Mouse (Mus musculus) adrenal gland, adult 18-20 months (tissue): ENCODE measurements around the gene Taldo1. TPM values are rescaled to one million over a fixed set of nuclear protein-coding genes. Genes with fewer than 3 reads are reported as not detected.
A peak's percentile ranks its signal among the peaks of the same experiment; 100 is the strongest.
"Not testable (repeated sequence)": the region's sequence is repeated elsewhere in the genome, so short reads cannot be mapped to it uniquely, and the experiment has no call there.

Experiments used
- DNase-seq, 2 experiments: peaks; one replicate each; pipeline ENCODE4 v3.0.0; 2021 to 2022; ENCODE audit warnings: low spot score in 2 of 2
- total RNA-seq, 2 experiments: library from RNA; stranded (reverse); gene quantifications; 1 replicate in 1 of 2; 2 replicates in 1 of 2; pipeline ENCODE4 v1.2.3; 2021

Gene Taldo1
- total RNA-seq, 2 experiments from 2014 or later: 677 to 814 TPM

DNA sequence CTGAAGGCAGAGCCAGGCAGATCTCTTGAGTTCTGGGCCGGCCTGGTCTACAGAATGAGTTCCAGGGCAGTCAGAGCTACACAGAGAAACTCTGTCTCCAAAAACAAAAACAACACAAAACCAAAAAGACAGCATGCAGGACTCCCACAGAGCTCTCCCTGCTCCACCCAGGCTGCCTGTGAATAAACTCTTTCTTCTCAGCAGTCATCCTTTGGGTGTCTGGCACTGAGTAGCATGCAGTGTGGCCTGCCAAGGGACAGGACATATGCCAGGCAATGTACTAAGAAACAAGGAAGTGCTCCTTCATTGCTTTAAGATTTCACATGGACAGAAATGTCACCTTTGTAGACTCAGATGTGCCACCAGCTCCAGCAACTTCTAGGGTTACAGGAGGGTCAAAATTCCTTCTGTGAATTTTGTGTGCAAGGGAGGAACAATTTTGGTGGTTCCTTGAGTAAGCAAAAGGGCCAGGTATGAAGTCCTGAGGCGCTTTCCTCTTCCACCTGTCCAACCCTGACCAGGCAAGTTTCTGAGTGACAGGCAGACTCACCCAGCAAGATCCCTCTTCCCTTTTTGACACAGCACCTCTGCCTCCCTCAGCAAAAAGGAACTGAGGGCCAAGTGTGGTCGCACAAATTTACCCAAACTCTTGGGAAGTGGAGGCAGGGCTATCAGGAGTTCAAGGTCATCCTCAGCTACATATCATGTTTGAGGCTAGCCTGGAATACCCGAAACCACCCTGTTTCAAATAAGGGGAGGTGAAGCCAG, 10.7 kb upstream of the Taldo1 start:
- DNase-seq: no peak

DNA sequence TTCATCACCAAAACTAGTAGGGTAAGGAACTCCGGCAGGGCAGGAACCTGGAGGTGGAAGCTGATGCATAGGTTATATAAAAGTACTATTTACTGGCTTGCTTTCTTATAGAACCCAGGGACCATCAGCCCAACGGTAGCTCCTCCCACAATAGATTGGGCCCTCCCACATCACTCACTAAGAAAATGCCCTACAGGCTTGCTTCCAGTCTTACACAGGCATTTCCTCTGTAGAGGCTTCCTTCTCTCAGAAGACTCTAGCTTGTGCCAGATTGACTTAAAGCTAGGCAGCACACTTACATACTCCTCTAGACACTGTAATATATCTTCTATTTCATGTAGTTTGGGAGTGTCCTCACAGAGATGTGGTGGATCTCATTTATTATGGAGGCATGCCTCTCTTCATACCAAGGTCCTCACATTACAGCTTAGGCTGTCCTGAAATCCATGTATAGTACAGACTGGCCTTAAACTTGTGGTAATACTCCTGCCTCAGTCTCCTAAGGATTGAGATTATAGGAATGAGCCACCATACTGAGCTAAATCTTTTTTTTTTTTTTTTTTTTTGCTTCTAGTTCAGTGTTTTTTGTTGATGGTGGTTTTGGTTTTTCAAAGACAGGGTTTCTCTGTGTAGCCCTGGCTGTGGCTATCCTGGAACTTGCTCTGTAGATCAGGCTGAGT, 4.1 kb upstream of the Taldo1 start:
- DNase-seq: no peak

DNA sequence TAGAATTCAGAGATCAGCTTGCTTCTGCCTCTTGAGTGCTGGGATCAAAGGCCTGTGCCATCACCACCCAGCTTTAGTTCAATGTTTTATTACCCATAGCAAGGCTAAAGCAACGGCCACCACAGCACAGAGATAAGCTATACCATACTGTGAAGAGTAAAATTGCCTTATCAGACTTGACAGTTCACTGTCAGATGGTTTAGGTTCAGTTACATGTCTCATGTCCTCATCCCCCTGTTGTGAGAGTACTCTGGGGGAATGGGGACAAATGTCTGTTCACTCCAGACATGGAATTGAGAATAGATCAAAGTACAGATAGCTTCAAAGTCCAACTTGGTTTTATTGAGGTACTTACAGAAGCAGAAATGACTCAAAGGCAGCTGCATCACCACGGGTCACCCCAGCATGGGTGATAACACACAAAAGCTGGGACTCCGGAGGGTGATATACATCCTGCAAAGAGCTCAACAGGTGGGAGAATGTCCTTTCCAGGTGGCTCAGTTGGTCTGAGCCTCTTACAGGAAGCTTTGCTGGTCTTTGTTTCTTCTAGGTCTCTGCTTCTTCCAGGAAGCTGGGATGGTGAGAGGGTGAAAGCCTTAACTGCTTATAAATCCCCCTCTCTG, 3.4 kb upstream of the Taldo1 start:
- DNase-seq: no peak

DNA sequence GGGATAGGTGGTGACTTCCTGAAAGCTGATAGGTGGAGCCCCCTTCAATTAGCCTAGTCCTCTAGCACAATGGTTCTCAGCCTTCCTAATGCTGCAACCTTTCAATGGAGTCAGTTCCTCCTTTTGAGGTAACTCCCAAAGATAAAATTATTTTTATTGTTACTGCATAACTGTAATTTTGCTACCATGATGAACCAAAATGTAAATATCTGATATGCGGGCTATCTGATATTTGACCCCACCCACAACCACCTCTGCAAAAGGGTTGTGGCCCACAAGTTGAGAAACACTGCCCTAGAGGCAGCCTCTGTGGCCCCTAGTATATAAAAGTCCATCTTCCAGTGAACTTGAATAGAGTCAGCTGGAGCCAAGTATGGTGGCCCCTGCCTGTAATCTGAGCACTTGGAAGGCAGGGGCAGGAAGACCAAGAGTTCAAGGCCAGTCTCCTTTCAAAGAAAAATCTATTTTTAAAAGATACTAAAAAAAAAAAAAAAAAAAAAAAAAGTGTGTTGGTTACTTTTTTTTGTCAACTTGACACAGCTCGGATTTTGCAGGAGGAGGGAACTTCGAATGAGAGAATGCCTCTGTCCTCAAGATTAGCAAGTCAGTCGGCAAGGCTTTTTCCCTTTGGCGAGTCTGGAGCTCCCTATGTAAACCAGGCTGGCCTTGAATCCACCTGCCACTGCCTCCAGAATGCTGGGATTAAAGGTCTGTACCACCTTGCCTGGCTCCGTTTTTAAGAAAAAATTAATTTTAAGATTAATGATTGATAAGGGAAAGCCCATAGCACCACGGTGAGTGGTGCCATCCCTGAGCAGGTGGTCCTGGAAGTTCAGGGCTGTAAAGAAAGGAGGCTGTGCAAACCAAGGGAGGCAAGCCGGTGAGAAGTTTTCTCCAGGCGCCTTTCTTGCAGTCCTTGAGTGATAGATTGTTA, 1.4 kb upstream of the Taldo1 start:
- no peak for DNase-seq

DNA sequence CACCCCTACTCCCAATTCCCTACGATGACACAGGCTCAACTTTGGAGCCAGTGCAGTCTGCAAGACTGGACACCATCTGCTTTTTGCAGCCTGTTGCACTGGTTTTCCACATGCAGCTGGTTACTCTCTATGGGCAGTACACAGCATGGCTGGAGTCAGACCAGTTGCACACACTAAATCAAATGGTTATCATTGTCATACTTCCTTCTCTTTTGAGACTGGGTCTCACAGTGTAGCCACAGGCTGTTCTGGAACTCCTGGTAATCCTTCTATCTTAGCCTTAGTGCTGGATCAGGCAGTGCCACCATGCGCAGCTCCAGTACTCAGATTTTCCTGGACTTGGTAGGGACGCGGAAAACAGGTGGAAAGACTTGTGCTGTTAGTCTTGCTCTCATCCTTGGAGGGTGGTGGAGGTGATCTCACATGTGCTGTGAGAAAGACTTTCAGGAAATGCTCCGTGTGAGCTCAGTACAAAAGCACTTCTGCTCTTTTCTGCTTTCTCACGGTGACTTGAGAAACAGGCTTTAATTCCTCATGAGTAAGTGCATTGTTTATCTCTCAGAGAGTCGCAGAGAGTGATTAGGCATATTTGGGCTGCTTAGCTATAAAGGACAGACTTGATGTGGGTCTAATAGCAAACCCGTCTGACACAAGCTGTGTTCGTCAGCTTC, 688 bp downstream of the Taldo1 start:
- peak in 1 of 2 experiments; percentile 29 for DNase-seq

DNA sequence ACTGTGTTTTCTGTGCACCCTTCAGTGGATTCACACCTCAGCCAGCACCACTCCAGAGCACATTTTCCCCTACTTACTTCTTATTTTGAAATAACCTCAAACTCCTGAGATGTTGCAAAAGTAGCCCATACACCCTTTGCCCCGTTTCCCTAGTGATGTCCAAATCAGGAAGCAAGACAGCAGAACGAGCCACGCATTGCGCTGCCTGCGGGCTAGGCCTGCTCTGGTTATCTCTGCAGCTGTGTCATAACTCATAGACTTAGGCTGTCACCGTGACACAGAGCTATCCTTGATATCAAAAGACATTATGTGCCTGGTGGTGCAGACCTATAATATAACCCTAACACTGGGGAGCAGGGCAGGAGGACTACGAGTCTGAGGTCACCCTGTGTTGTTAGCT, 2.2 kb downstream of the Taldo1 start:
- DNase-seq: peak in 1 of 2 experiments; percentile 44

DNA sequence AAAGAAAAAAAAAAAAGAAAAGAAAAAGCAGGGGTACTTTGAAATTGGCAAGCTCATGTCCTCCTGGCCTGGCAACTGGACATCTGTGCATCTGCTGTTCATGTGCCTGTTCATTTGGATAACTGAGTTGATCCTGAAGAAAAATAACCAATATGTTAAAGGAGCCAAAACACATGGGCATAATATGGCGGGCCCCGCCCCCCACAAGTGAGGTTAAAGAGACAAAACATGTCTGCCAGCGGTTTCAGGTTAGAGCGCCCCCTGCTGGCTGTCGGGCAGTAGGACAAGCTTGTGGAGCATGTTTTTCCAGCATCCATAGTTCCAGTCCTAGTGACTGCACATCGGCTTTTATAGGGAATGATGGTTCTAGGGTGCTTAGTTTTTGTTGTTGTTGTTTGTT, 2.8 kb downstream of the Taldo1 start:
- DNase-seq: peak; percentile 67 to 73

DNA sequence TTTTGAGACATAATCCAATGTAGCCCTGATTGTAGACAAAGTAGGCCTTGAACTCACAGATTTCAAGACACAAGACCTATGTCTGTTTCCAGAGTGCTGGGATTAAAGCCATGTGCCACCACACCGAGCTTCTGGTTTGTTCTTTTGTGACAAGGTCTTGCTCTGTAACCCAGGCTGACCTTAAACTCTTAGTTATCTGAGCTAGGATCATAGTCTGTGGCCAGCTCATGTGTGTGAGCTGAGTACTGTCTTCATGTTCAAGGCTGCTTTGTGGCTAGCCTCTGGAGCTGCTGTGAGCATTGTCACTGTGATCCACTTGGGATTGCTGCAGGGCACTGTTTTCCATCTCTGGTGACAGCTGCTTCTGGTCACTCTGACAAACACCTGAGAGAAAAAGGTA, 3.3 kb downstream of the Taldo1 start:
- DNase-seq: no peak

DNA sequence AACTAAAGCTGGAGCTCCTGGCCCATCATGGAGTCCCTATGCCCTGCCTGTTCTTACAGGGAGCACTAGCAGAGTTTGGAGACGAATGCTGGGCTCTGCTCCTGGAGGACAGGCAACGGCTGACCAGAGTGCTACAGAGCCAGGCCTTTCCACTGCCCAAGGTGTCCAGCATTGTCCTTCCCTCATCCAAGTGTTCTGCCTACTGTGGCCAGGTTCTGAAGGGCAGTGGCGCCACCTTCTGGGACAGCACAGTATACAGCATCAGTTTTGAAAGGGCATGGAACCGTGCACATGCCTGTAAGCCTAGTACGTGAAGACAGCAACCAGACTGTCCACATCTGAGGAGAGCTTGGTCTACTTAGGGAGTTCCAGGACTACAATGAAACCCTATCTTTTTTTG, 11.3 kb downstream of the Taldo1 start:
- DNase-seq: peak; percentile 57 to 67

DNA sequence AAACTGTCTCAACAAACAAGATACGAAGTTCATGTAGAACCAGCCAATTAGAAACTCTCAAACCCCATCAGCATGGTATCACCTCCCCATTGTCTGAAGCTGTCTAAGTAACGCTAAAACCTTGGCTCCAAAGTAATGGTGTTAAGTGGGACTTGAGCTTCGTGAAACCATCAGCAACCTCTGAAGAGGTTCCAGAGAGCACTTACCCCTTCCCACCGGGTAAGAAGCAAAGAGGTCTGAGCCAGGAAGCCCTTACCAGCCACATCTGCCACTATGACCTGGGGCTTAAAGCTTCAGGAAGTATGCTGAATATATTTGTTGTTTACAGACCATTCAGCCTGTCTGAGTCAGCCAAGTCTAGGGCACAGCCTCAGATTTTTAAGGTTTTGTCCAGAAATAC, 13.5 kb downstream of the Taldo1 start:
- no peak for DNase-seq

DNA sequence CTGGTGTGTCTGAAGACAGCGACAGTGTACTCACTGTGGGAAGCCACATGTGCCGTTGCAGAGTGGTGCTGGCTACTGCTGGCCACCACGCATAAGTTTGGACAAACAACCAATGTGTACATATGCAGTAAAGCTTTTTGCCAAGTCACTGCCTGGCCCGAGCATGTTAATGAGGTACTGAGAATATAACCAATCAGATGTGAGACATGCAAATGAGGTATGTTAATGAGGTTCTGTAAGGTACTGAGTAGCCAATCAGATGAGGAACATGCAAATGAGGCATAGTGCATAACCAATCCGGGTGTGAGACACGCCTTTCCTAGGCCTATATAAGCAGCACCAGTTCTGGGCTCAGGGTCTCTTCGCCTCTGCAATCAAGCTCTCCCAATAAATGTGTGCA, 15.7 kb downstream of the Taldo1 start:
- not testable (repeated sequence) for DNase-seq

DNA sequence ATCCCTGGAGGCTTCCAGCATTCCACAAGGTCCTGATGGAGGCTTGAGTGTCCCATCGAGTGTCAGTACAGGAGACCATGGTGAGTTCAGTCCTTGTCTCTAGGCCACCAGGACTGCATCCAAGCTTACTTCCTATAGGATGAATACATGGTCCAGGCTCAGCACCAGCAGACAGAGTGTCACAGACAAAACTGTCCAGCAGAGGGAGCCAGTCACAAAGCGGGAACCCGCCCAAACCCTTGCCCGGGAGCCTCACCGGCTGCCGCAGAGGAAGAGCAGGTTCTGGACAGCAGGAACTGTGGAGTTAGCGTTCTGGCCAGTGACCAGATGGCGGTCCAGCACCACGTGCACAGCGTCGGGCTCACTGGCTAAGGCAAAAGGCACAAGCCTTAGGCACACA, 16.8 kb downstream of the Taldo1 start:
- DNase-seq: peak; percentile 88 to 92

DNA sequence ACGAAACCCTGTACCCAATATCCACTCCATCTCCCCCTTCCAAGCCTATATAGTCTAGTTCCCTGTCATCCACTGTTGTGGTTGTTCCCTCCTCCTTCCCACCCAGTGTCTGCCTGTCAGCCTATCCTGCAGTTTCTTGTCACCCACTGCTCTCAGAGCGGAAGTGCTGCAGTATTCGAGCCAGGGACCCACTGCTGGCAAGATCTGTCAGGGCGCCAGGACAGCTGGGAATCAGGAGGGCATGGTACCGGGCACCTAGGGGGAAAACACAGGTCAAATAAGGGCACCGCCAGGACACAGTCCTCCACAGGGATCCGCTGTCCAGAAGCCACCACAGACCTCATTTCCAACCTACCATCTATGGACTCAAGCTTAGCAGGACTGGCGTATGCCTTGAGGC, 18.6 kb downstream of the Taldo1 start:
- no peak for DNase-seq

DNA sequence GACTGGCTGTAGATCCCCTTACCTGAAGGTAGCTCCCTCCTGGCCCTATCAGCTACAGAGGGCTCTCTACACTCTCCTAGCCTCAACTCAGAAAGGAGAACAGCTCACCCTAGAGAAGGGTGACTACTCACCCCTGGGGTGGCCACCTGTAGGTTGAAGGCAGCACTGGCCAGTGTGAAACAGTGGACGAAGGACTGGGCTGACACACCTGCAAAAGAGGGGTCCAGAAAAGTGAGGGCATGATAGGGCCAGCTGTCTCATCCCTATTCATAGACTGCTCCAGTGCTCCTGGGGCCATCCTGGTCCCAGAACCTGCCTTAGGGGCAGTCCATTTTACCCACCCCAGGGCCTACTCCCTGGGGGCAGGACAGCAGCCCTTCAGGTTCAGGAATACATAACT, 19.7 kb downstream of the Taldo1 start:
- no peak for DNase-seq

DNA sequence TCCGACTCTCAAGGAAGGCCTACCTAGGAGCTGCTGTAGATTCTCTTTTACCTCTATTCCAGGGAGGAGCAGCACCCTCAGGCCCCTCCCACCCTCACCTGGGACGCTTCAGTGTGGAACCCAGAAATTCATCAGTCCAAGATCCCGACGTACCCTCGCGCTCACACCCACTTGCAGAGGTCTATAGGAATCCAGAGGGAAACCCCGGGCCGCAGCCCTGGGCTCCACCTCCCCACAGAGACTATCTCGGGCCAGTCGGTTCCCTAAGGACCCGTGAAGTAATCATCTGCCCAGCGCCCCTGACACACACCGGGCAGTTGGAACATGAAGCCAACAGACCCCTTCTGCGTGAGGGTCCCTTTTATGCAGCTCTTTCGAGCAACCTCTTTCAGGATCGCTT, 21.3 kb downstream of the Taldo1 start:
- no peak for DNase-seq

DNA sequence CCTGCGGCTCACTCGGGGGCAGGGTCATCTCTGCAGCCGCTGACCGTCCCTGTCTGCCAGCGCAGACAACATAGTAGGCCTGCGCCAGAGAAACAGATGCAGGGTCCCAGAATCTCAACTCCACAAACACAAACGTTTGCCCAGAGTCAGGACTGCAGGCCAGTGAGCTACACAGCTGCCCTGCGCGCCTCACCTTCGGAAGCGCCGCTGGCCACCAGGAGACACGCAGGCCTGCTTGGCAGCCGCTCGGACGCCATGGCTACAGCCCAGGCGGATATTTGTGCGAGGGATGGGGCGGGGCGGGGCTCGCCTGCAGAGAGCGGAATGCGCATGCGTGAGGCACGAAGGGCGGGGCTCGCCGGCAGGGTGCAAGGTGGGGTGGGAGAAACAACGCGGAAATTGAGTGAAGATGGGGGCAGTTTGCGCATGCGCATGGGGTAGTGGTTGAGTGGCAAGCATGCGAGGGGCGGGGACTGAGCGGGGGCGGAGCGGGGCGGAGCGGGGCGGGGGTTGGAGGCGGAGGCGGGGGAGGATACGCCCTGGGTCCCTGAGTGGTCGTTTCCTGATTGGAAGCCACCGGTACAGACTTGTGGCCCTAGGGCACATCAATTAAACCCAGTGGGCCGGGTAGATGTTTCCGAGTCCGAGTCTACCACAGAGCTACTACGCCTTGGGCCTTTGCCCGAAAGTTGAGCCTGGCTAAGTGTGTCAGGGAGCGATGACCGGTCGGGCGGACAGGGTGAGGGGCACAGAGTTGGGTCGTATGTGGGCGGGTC, 22.0 kb downstream of the Taldo1 start, which contains the start of gene Gatd1:
TSS of gene Gatd1 (minus strand) at position 328 of the 776 bp plus-strand sequence.
- peak; percentile 99 for DNase-seq

DNA sequence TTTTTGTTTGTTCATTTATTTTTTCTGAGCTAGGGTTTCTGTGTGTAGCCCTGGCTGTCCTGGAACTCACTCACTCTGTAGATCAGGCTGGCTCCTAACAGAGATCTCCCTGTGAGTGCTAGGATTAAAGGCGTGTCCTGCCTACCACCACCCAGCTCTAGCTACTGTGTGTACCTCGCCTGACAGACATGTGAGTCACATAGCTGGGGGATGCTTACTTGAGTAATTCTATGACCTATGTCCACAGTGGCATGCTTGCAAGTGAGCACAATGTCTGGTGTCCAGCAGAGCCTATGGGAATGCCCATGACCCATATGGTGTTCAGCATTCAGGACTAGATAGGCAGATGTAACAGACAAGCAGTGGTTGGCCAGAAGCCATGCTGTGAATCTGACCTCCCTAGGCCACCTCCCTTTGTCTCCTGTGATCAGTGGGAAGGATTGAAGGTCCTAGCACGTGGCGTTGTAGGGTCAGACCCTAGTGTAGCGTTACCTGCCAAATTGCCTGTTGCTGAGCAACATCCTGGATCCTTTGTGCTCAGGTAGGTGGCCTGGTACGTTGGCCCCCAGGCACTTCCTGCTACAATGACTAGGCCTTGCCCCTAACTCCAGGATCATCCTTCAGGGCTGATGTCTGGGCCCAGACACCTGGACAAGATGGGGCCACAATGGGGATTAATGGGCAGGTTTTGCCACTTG, 24.3 kb downstream of the Taldo1 start:
- no peak for DNase-seq

DNA sequence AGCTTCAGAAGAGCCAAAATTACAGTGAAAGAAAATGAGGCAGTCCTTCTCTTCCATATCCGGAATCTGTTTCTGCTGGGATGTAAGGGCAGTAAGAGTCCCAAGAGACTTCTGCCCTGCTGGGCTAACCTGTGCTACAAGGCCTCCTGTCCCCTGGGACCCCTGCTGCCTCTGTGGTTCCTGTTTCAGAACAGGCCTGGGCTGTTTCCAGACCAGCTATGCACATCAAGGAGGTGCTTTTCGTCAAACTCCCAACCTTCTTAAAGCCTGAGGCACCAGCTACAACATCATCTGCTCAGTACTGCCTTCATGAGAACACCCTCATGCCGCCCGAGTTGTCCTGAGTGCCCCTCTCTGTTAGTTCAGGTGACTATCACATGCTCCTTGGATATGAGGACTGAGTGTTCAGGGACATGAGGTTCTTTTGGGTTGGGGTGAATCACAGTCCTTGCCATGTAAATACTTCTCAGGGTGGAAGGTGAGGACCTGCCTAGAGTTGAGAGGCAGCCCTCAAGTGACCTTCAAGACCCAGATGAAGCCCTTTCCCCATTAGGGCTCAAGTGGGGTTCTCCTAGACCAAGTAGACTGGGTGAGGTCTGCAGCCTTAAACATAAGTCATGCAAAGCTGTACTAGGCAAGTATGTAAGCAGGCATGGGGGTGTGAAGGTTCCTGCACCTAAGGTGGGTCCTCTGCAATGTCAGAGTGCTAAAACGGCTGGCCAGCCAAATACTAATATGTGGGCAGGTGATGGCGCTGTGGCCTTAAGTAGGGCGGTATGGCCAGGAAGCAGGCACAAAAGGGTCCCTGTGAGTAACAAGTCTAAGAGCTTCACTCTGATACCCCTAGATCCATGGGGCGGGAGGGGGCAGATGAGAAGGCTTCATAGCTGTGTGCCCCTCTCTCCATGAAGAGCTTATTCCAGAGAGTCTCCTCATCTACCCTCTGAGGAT, 26.0 kb downstream of the Taldo1 start:
- DNase-seq: no peak
